In the genomic region with DNA sequence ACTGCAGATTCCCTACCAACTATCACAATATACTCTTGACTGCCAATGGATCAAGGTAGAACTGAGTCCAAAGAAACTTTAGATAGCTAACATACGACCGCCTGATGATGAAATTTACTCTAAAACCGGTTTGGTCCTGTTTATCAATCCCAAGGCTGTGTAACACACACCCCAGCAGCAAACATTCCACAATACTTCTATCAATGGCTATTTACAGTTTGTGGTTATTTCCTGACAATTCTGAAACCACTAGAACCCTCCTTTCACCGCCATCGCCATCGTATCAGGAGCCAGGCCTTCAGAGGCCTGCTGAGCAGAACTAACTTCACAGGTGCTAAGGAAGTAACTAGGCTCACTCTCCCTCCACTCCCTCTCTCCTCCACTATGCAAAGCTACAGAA, we compare ENCODE assay signal across 19 mouse cellular contexts. TPM values are rescaled to one million over a fixed set of nuclear protein-coding genes. Genes with fewer than 3 reads are reported as not detected.
A peak's percentile ranks its signal among the peaks of the same experiment; 100 is the strongest.
DNase-seq lines count a peak whose midpoint lies in the region; ATAC-seq and TF ChIP-seq lines count a peak whose summit lies in the region.
"Had no signal": no experiment of that assay in that cellular context is flagged by ENCODE, and none has a peak within 500 bp of the region (broad histone marks: within the 10 kb centered on the region; RNA-seq: fewer than 3 reads in every experiment).

No protein-coding gene starts in this region.

- peak overlapping the region; percentile 39; the same call in 1 of the 2 replicates for H3K27ac ChIP-seq in liver, postnatal 0 days (ENCODE audit: low read depth)
- H3K27ac ChIP-seq in stomach, postnatal 0 days (replicated peaks) = peak overlapping the region; percentile 53; the same call in 1 of the 2 replicates
- H3K27ac ChIP-seq in limb, embryonic 10.5 days = no peak overlapping the region
- H3K27ac ChIP-seq: forebrain, embryonic 15.5 days; hindbrain, embryonic 15.5 days had no signal

- H3K27me3 ChIP-seq in liver, postnatal 0 days (ENCODE audit: insufficient read depth, low read length) = no peaks in the 10 kb centered on the region
- no peaks in the 10 kb centered on the region for H3K27me3 ChIP-seq in stomach, postnatal 0 days (ENCODE audit: control insufficient read depth, insufficient read depth, low read length)
- H3K27me3 ChIP-seq in limb, embryonic 10.5 days (ENCODE audit: low read depth, poor library complexity, severe bottlenecking) = no peaks in the 10 kb centered on the region
- H3K27me3 ChIP-seq: forebrain, embryonic 15.5 days; heart, embryonic 13.5 days; hindbrain, embryonic 15.5 days had no signal

- no peaks in the 10 kb centered on the region for H3K9me3 ChIP-seq in liver, postnatal 0 days (ENCODE audit: low read length)
- no peaks in the 10 kb centered on the region for H3K9me3 ChIP-seq in stomach, postnatal 0 days (ENCODE audit: control insufficient read depth, low read length)
- no peaks in the 10 kb centered on the region for H3K9me3 ChIP-seq in limb, embryonic 10.5 days (replicated peaks)
- H3K9me3 ChIP-seq: forebrain, embryonic 15.5 days; G1E; heart, embryonic 13.5 days; hindbrain, embryonic 15.5 days had no signal

- H3K36me3 ChIP-seq in liver, postnatal 0 days (replicated peaks; ENCODE audit: insufficient read depth, low read length) = peaks cover 31% of the 10 kb centered on the region
- H3K36me3 ChIP-seq in stomach, postnatal 0 days (ENCODE audit: control insufficient read depth, insufficient read depth, low read length) = peaks cover 2% of the 10 kb centered on the region
- peaks cover 88% of the 10 kb centered on the region for H3K36me3 ChIP-seq in limb, embryonic 10.5 days

- peak; percentile 56; the same call in 1 of the 2 replicates for ATAC-seq in liver, postnatal 0 days
- 0 out of 2 replicates have a peak, but pooled peaks have one; percentile 33 for ATAC-seq in common myeloid progenitor, adult 5-6 weeks (replicated peaks; ENCODE audit: low read depth, poor library complexity, severe bottlenecking)
- ATAC-seq in megakaryocyte progenitor cell, adult 5-6 weeks (replicated peaks; ENCODE audit: poor library complexity) = peak; percentile 45
- peak; percentile 93 for ATAC-seq in stomach, postnatal 0 days (ENCODE audit: low FRiP score, low TSS enrichment)
- ATAC-seq: CD4-positive, CD25-positive, alpha-beta regulatory T cell, adult 4 months; forebrain, embryonic 15.5 days had no signal

- TF ChIP-seq CTCF in liver, postnatal 0 days (IDR thresholded peaks at IDR 0.05; ENCODE audit: low read depth) = no peak
- no peak for TF ChIP-seq CTCF in stomach, postnatal 0 days (IDR thresholded peaks at IDR 0.05; ENCODE audit: low read depth)

- 44% methylated on average over 6 of the region's 6 CpGs for WGBS in liver, postnatal 0 days (ENCODE audit: insufficient replicate concordance)
- 62% methylated on average over 6 of the region's 6 CpGs for WGBS in stomach, postnatal 0 days
- WGBS in limb, embryonic 10.5 days = 94% methylated on average over 6 of the region's 6 CpGs

- no peak for TF ChIP-seq EP300 in liver, postnatal 0 days (IDR thresholded peaks at IDR 0.05; ENCODE audit: low read depth)
- TF ChIP-seq EP300 in stomach, postnatal 0 days (optimal IDR thresholded peaks at IDR 0.05) = no peak

- no peak overlapping the region for H3K4me3 ChIP-seq in liver, postnatal 0 days (ENCODE audit: low read depth, low read length)
- H3K4me3 ChIP-seq in stomach, postnatal 0 days (ENCODE audit: low read depth, low read length) = no peak overlapping the region
- no peak overlapping the region for H3K4me3 ChIP-seq in limb, embryonic 10.5 days
- H3K4me3 ChIP-seq: forebrain, embryonic 15.5 days; heart, embryonic 13.5 days; hindbrain, embryonic 15.5 days had no signal

- peaks cover 20% of the 10 kb centered on the region for H3K4me1 ChIP-seq in liver, postnatal 0 days (ENCODE audit: insufficient read depth)
- H3K4me1 ChIP-seq in stomach, postnatal 0 days (replicated peaks; ENCODE audit: control insufficient read depth, insufficient read depth) = no peaks in the 10 kb centered on the region
- H3K4me1 ChIP-seq in limb, embryonic 10.5 days = 0 out of 2 replicates have a peak, but pooled peaks cover 8% of the 10 kb centered on the region
- H3K4me1 ChIP-seq: forebrain, embryonic 15.5 days; hindbrain, embryonic 15.5 days had no signal

- no peak overlapping the region for H3K9ac ChIP-seq in liver, postnatal 0 days (replicated peaks)
- H3K9ac ChIP-seq in stomach, postnatal 0 days (ENCODE audit: low read length) = no peak overlapping the region
- H3K9ac ChIP-seq: forebrain, embryonic 15.5 days; heart, embryonic 13.5 days; hindbrain, embryonic 15.5 days had no signal

- no peak for DNase-seq in liver, postnatal 0 days
- DNase-seq in liver = no peak
- DNase-seq in stomach, postnatal 0 days (ENCODE audit: low spot score) = peak; percentile 58
- DNase-seq in limb, embryonic 10.5 days (ENCODE audit: low spot score) = no peak
- no peak for DNase-seq in retina, embryonic 14.5 days (ENCODE audit: low spot score)
- DNase-seq: adrenal gland, postnatal 10 days; B cell, adult 2 months; cerebellum, adult 18-20 months; cerebellum, adult 9-11 months; cerebellum, postnatal 36 days; gastrocnemius, postnatal 10 days; heart, postnatal 36 days had no signal

- no peak overlapping the region for H3K4me2 ChIP-seq in liver, postnatal 0 days (ENCODE audit: low read depth, low read length)
- H3K4me2 ChIP-seq in stomach, postnatal 0 days (replicated peaks; ENCODE audit: low read depth) = no peak overlapping the region
- H3K4me2 ChIP-seq: forebrain, embryonic 15.5 days; heart, embryonic 13.5 days; hindbrain, embryonic 15.5 days had no signal

RNA-seq across cellular contexts. Expression of a gene that starts 31.7 kb away (rescaled TPM):
- polyA plus RNA-seq in liver, postnatal 0 days (2015; fragmentation: Nextera tagmentation; extraction: Ambion mirVana) = 12.7 and 15.1 TPM in 2 replicates
- total RNA-seq in common myeloid progenitor, adult 5-6 weeks (2017) = 61.5 and 76.0 TPM in 2 replicates
- 124 and 125 TPM in 2 replicates for total RNA-seq in megakaryocyte progenitor cell, adult 5-6 weeks (2015)
- 38.4 and 51.4 TPM in 2 replicates for total RNA-seq in megakaryocyte progenitor cell, adult 5-6 weeks (2017)
- 19.3 and 19.7 TPM in 2 replicates for polyA plus RNA-seq in stomach, postnatal 0 days (2015; fragmentation: Nextera tagmentation; extraction: Ambion mirVana)
- polyA plus RNA-seq in limb, embryonic 10.5 days (2016; fragmentation: Nextera tagmentation; extraction: Ambion mirVana) = 74.7 and 80.1 TPM in 2 replicates

Comparison
In these comparisons a context has a peak if more than half of its experiments do, and no peak if none do; other contexts are left out.
1. ATAC-seq: peak in every context shown above with its lines; median percentile 93 in stomach, postnatal 0 days; 56 in liver, postnatal 0 days; 45 in megakaryocyte progenitor cell, adult 5-6 weeks; 33 in common myeloid progenitor, adult 5-6 weeks.